In the genomic region with DNA sequence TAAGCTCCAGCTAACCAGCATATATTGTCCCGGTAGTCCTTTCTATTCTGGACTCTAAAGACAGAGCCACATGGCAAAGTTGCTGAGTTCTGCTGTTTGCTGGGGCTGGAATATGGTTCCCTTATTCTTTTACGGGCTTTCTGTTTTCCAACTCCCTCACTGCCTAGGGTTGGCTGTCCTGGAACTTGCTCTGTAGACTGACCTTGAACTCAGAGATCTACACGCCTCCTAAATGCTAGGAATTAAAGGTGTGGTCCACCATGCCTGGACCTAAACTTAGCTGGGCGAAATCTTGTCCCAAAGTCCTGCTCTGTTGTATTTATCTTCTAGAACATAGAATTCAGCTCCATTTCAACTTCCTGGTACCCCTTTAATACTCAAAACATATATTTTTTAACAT, we compare ENCODE assay signal across 34 mouse cellular contexts. TPM values are rescaled to one million over a fixed set of nuclear protein-coding genes. Genes with fewer than 3 reads are reported as not detected.
DNase-seq lines count a peak whose midpoint lies in the region; ATAC-seq and TF ChIP-seq lines count a peak whose summit lies in the region.
"Had no signal": no experiment of that assay in that cellular context is flagged by ENCODE, and none has a peak within 500 bp of the region (broad histone marks: within the 10 kb centered on the region; RNA-seq: fewer than 3 reads in every experiment).

No protein-coding gene starts in this region.

- no peak for TF ChIP-seq CTCF in ES-Bruce4 (IDR thresholded peaks at IDR 0.05; ENCODE audit: low read depth, low read length)

- H3K27ac ChIP-seq in liver, embryonic 13.5 days = peak overlapping the region; percentile 32; the same call in 1 of the 2 replicates
- no peak overlapping the region for H3K27ac ChIP-seq in liver, embryonic 12.5 days
- peak overlapping the region; percentile 33; the same call in 1 of the 2 replicates for H3K27ac ChIP-seq in ES-Bruce4 (ENCODE audit: insufficient read depth, low read length)
- H3K27ac ChIP-seq: embryonic facial prominence, embryonic 10.5 days; embryonic facial prominence, embryonic 13.5 days; forebrain, embryonic 10.5 days; forebrain, embryonic 13.5 days; hindbrain, embryonic 10.5 days; hindbrain, embryonic 13.5 days; intestine, embryonic 15.5 days had no signal

- TF ChIP-seq POLR2A in ES-Bruce4 (IDR thresholded peaks at IDR 0.05; ENCODE audit: insufficient read depth, low read length) = no peak

- WGBS in liver, embryonic 13.5 days (ENCODE audit: insufficient replicate concordance) = 76% methylated on average over 4 of the region's 4 CpGs
- 76% methylated on average over 4 of the region's 4 CpGs for WGBS in liver, embryonic 12.5 days (ENCODE audit: insufficient replicate concordance)

- no peaks in the 10 kb centered on the region for H3K27me3 ChIP-seq in liver, embryonic 13.5 days
- no peaks in the 10 kb centered on the region for H3K27me3 ChIP-seq in liver, embryonic 12.5 days (replicated peaks)
- H3K27me3 ChIP-seq in ES-Bruce4 (ENCODE audit: control insufficient read depth, insufficient read depth, low read length, poor library complexity, severe bottlenecking) = no peaks in the 10 kb centered on the region
- H3K27me3 ChIP-seq: embryonic facial prominence, embryonic 13.5 days; forebrain, embryonic 13.5 days; intestine, embryonic 15.5 days had no signal

- no peak for TF ChIP-seq EP300 in ES-Bruce4 (IDR thresholded peaks at IDR 0.05; ENCODE audit: insufficient read depth, low read depth, low read length)

- peaks cover 36% of the 10 kb centered on the region for H3K36me3 ChIP-seq in liver, embryonic 13.5 days
- peaks cover 42% of the 10 kb centered on the region for H3K36me3 ChIP-seq in liver, embryonic 12.5 days
- peaks cover 31% of the 10 kb centered on the region for H3K36me3 ChIP-seq in ES-Bruce4 (ENCODE audit: control insufficient read depth, insufficient read depth, low read length, poor library complexity, severe bottlenecking)
- H3K36me3 ChIP-seq: hindbrain, embryonic 13.5 days; intestine, embryonic 15.5 days had no signal

- no peak overlapping the region for H3K4me3 ChIP-seq in liver, embryonic 13.5 days (replicated peaks)
- H3K4me3 ChIP-seq in liver, embryonic 12.5 days = no peak overlapping the region
- no peak overlapping the region for H3K4me3 ChIP-seq in ES-Bruce4 (ENCODE audit: low read depth, low read length)
- H3K4me3 ChIP-seq: embryonic facial prominence, embryonic 10.5 days; embryonic facial prominence, embryonic 13.5 days; erythroblast, embryonic 14.5 days; forebrain, embryonic 10.5 days; forebrain, embryonic 13.5 days; hindbrain, embryonic 10.5 days; hindbrain, embryonic 13.5 days; intestine, embryonic 15.5 days had no signal

- no peak overlapping the region for H3K9ac ChIP-seq in liver, embryonic 13.5 days
- no peak overlapping the region for H3K9ac ChIP-seq in liver, embryonic 12.5 days
- H3K9ac ChIP-seq in ES-Bruce4 (ENCODE audit: low read depth, poor library complexity, severe bottlenecking) = no peak overlapping the region
- H3K9ac ChIP-seq: embryonic facial prominence, embryonic 13.5 days; forebrain, embryonic 13.5 days; hindbrain, embryonic 13.5 days; intestine, embryonic 15.5 days had no signal

- H3K9me3 ChIP-seq in liver, embryonic 13.5 days (replicated peaks) = no peaks in the 10 kb centered on the region
- H3K9me3 ChIP-seq in liver, embryonic 12.5 days (replicated peaks) = no peaks in the 10 kb centered on the region
- no peaks in the 10 kb centered on the region for H3K9me3 ChIP-seq in ES-Bruce4 (replicated peaks; ENCODE audit: control insufficient read depth, insufficient read depth, low read length, poor library complexity, severe bottlenecking)
- H3K9me3 ChIP-seq: embryonic facial prominence, embryonic 10.5 days; embryonic facial prominence, embryonic 13.5 days; forebrain, embryonic 10.5 days; forebrain, embryonic 13.5 days; hindbrain, embryonic 10.5 days; hindbrain, embryonic 13.5 days; intestine, embryonic 15.5 days had no signal

- no peak overlapping the region for H3K4me2 ChIP-seq in liver, embryonic 13.5 days
- no peak overlapping the region for H3K4me2 ChIP-seq in liver, embryonic 12.5 days
- H3K4me2 ChIP-seq: embryonic facial prominence, embryonic 13.5 days; forebrain, embryonic 13.5 days; heart, embryonic 11.5 days; hindbrain, embryonic 13.5 days; intestine, embryonic 15.5 days had no signal

- DNase-seq in liver, embryonic 13.5 days = no peak
- peak; percentile 70 for DNase-seq in R1 (ENCODE audit: low read depth, low spot score)
- no peak for DNase-seq in ovary, adult 18-20 months (ENCODE audit: low spot score)
- DNase-seq: adrenal gland, postnatal 10 days; cerebellum, adult 11 months; cerebellum, adult 2 months; cerebellum, adult 9-11 months; cerebellum, postnatal 36 days; embryo, embryonic 11 days; gastrocnemius, postnatal 10 days; gastrocnemius, postnatal 36 days; heart, postnatal 36 days had no signal

- peaks cover 71% of the 10 kb centered on the region for H3K4me1 ChIP-seq in liver, embryonic 13.5 days (replicated peaks)
- H3K4me1 ChIP-seq in liver, embryonic 12.5 days = peaks cover 52% of the 10 kb centered on the region
- H3K4me1 ChIP-seq in ES-Bruce4 (ENCODE audit: control insufficient read depth, insufficient read depth, low read length) = peaks cover 2% of the 10 kb centered on the region
- H3K4me1 ChIP-seq: intestine, embryonic 15.5 days had no signal

- no peak for ATAC-seq in liver, embryonic 13.5 days (ENCODE audit: low read depth)
- no peak for ATAC-seq in liver, embryonic 12.5 days
- no peak for ATAC-seq in erythroid progenitor cell, adult 5-6 weeks (replicated peaks; ENCODE audit: low FRiP score, poor library complexity, severe bottlenecking)
- ATAC-seq: CD4-positive, CD25-positive, alpha-beta regulatory T cell, adult 4 months; forebrain, embryonic 13.5 days; forebrain, embryonic 16.5 days; hindbrain, embryonic 16.5 days; intestine, embryonic 15.5 days had no signal

RNA-seq across cellular contexts. Expression of gene Mthfd1, which starts 6.5 kb away (rescaled TPM):
- 111 and 125 TPM in 2 replicates for polyA plus RNA-seq in liver, embryonic 13.5 days (2015; fragmentation: Nextera tagmentation; extraction: Ambion mirVana)
- 135 and 142 TPM in 2 replicates for polyA plus RNA-seq in liver, embryonic 12.5 days (2016; fragmentation: Nextera tagmentation; extraction: Ambion mirVana)
- 237 and 239 TPM in 2 replicates for polyA plus RNA-seq in ES-Bruce4 (2011; ENCODE audit: insufficient read depth, insufficient read length, low read depth, missing spikeins)
- 27.2 and 36.0 TPM in 2 replicates for total RNA-seq in erythroid progenitor cell, adult 5-6 weeks (2015; ENCODE audit: low replicate concordance)
- total RNA-seq in erythroid progenitor cell, adult 5-6 weeks (2017; ENCODE audit: low replicate concordance) = 20.8 and 32.0 TPM in 2 replicates

RNA-seq across cellular contexts. Expression of gene Tex21, which starts 15.0 kb away (rescaled TPM):
- polyA plus RNA-seq in liver, embryonic 13.5 days (2015; fragmentation: Nextera tagmentation; extraction: Ambion mirVana) = 0.10 and 0.13 TPM in 2 replicates
- 0.25 TPM in 1 of 2 replicates, not detected in the other for polyA plus RNA-seq in liver, embryonic 12.5 days (2016; fragmentation: Nextera tagmentation; extraction: Ambion mirVana)
- polyA plus RNA-seq in ES-Bruce4 (2011; ENCODE audit: insufficient read depth, insufficient read length, low read depth, missing spikeins) = 8.8 and 8.9 TPM in 2 replicates
- total RNA-seq in erythroid progenitor cell, adult 5-6 weeks (2015; ENCODE audit: low replicate concordance) = not detected in 2 replicates
- not detected in 2 replicates for total RNA-seq in erythroid progenitor cell, adult 5-6 weeks (2017; ENCODE audit: low replicate concordance)
- total RNA-seq: adrenal gland, adult 18-20 months; adrenal gland, postnatal 10 days; adrenal gland, postnatal 4 days; gastrocnemius, adult 18-20 months; gastrocnemius, postnatal 10 days; gastrocnemius, postnatal 36 days; granulocyte monocyte progenitor cell, adult 5-6 weeks; heart, adult 8-10 months; heart, postnatal 36 days had no signal
- polyA plus RNA-seq: C2C12; CD4-positive, CD25-positive, alpha-beta regulatory T cell, adult 4 months; cerebellum, adult 2 months; cortical plate, adult 2 months; embryonic facial prominence, embryonic 10.5 days; embryonic facial prominence, embryonic 13.5 days; erythroblast, embryonic 14.5 days; forebrain, embryonic 10.5 days; forebrain, embryonic 13.5 days; forebrain, embryonic 16.5 days; heart, embryonic 11.5 days; hindbrain, embryonic 10.5 days; hindbrain, embryonic 16.5 days; intestine, embryonic 15.5 days had no signal
